Mouse (Mus musculus) thymus, postnatal 0 days (tissue): ENCODE data around the gene Parp16. TPM values are rescaled to one million over a fixed set of nuclear protein-coding genes. Genes with fewer than 3 reads are reported as not detected.
"Not testable (repeated sequence)": the region's sequence is repeated elsewhere in the genome, so short reads cannot be mapped to it uniquely, and the experiment has no call there.

ENCODE experiments used
- DNase-seq: peaks from one replicate; pipeline ENCODE4 v3.0.0-alpha.2; 2015; ENCODE audit warnings: low spot score
- polyA plus RNA-seq: library from polyadenylated mRNA; unstranded; fragments of >200 nt; fragmentation: Nextera tagmentation; extraction: Ambion mirVana; gene quantifications from 2 replicates; pipeline ENCODE4 v1.2.1, GENCODE M21; 2015

The Parp16 gene
- polyA plus RNA-seq, 1 experiment from 2014 or later: 7.3 TPM

DNA sequence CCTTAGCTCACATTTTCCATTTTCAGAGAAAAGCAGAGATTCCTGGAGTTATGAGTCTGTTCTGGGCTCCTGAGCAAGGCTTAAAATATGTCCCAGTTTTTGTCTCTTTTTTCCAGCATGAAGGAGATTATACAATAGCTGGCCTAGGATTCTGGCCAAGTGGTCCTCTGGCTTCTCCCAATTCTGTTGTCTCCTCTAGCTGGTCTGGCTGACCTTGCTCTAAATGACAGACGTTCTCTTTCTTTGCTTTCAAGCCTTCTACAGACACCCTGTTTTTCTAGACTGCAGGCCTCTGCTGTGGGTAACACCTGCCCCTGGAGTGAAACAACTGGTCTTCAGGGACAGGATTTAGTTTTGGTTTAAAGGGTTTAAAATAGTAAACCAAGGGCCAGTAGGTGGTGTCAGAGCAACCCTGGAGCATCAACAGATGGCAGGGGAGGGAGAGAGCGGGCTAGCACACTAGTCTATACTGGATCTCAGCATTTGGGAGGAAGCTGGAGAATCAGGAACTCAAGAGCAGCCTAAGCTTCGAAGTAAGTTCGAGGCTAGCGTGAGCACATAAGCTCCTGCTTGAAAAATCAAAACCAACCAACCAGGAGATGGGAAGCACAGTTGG, 86.5 kb downstream of the Parp16 start:
- no peak for DNase-seq

DNA sequence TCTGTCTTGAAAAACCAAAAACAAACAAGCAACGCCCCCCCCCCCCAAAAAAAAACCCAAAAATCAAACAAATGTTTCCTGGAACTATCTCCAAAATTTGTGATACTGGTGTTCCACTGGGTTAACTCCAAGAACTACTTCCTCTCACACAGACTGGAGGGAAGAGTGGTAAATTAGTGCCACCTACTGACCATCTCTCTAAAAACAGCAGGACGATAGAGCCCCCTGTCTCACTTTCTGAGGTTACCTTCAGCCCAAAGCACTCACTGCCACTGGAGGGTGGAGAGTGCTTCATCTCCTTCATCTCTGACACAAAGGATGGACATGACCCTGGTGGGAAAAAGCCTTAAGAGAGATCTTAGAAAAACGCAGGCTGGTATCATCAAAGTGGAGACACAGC, 88.1 kb downstream of the Parp16 start:
- DNase-seq: peak; percentile 55

DNA sequence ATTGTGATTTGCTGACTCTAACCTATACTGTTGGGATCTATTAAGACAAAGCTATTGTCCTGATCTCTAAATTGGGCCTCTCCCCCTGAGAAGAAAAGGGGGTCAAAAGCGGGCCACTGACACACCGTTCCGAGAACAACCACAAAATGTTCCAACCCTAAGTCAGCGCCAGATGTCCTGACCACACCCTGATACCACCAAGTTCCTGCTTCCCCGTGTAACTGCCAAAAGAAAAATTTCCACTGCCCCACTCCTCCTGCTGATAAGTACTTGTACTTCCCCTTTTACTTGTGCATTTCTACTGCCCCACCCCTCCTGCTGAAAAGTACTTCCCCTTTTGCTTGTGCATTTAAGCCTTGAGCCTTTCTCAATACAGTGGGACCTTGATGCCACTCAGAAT, 93.1 kb downstream of the Parp16 start:
- DNase-seq: not testable (repeated sequence)

Other genes with a start within 250 kb of the Parp16 start
- gene Slc24a1, start 243.7 kb upstream of the Parp16 start, polyA plus RNA-seq: 0.06 and 0.08 TPM in 2 replicates
- 50.9 and 54.2 TPM in 2 replicates for gene Ints14, start 234.4 kb upstream of the Parp16 start, polyA plus RNA-seq
- 61.8 and 64.0 TPM in 2 replicates for gene Hacd3, start 173.7 kb upstream of the Parp16 start, polyA plus RNA-seq
- gene Dpp8, start 162.9 kb upstream of the Parp16 start, polyA plus RNA-seq: 29.4 and 30.6 TPM in 2 replicates
- gene Igdcc4, start 93.9 kb upstream of the Parp16 start, polyA plus RNA-seq: 4.9 and 5.0 TPM in 2 replicates
- gene Igdcc3, start 54.2 kb upstream of the Parp16 start, polyA plus RNA-seq: 0.09 TPM in 1 of 2 replicates, not detected in the other
- 0.61 and 0.77 TPM in 2 replicates for gene Cilp, start 69.8 kb downstream of the Parp16 start, polyA plus RNA-seq
- gene Clpx, start 98.9 kb downstream of the Parp16 start, polyA plus RNA-seq: 49.8 and 55.5 TPM in 2 replicates
- 14.8 and 18.6 TPM in 2 replicates for gene Pdcd7, start 150.8 kb downstream of the Parp16 start, polyA plus RNA-seq
- gene Ubap1l, start 165.7 kb downstream of the Parp16 start, polyA plus RNA-seq: 0.12 and 0.22 TPM in 2 replicates
- gene Kbtbd13, start 196.3 kb downstream of the Parp16 start, polyA plus RNA-seq: 0.37 and 0.55 TPM in 2 replicates
- 2.0 and 2.2 TPM in 2 replicates for gene Rasl12, start 203.2 kb downstream of the Parp16 start, polyA plus RNA-seq
- gene Slc51b, start 227.6 kb downstream of the Parp16 start, polyA plus RNA-seq: 0.21 TPM in 1 of 2 replicates, not detected in the other
- gene Mtfmt, start 240.4 kb downstream of the Parp16 start, polyA plus RNA-seq: 19.5 and 23.5 TPM in 2 replicates